Mouse (Mus musculus) lung, postnatal 0 days (tissue): ENCODE data around the gene Vsig10l. TPM values are rescaled to one million over a fixed set of nuclear protein-coding genes. Genes with fewer than 3 reads are reported as not detected.

Experiments
- ATAC-seq: fragments of 200-750 bp; cut with Nextera tagmentation; 2 replicates; pipeline ENCODE4 v1.8.0; 2017; ENCODE audit warnings: moderate library complexity
- DNase-seq: peaks from one replicate; pipeline ENCODE4 v3.0.0-alpha.2; 2016; ENCODE audit warnings: low spot score
- H3K27ac ChIP-seq: fragments of 300-500 bp; sonication (generic); 2 replicates; pipeline ENCODE4 v1.5.1; 2014; ENCODE audit warnings: antibody characterized with exemption, mild to moderate bottlenecking, low read length, mixed read lengths
- H3K27me3 ChIP-seq: fragments of 300-500 bp; sonication (generic); replicated peaks from 2 replicates; pipeline ENCODE4 v1.6.1; 2014; ENCODE audit warnings: low read length, mixed read lengths; ENCODE audit not compliant: insufficient read depth
- H3K36me3 ChIP-seq: fragments of 300-500 bp; sonication (generic); 2 replicates; pipeline ENCODE4 v1.6.1; 2014; ENCODE audit warnings: low read length, mixed read lengths; ENCODE audit not compliant: insufficient read depth
- H3K4me1 ChIP-seq: fragments of 300-500 bp; sonication (generic); 2 replicates; pipeline ENCODE4 v1.6.1; 2014; ENCODE audit warnings: antibody characterized with exemption, low read depth, low read length, mixed read lengths; ENCODE audit not compliant: insufficient read depth
- H3K4me2 ChIP-seq: fragments of 300-500 bp; sonication (generic); replicated peaks from 2 replicates; pipeline ENCODE4 v1.6.1; 2014; ENCODE audit warnings: low read depth, mild to moderate bottlenecking, low read length, moderate library complexity, mixed read lengths
- H3K4me3 ChIP-seq: fragments of 300-500 bp; sonication (generic); 2 replicates; pipeline ENCODE4 v1.5.1; 2014; ENCODE audit warnings: low read depth, low read length
- H3K9ac ChIP-seq: fragments of 300-500 bp; sonication (generic); replicated peaks from 2 replicates; pipeline ENCODE4 v1.6.1; 2014; ENCODE audit warnings: low read depth, mild to moderate bottlenecking
- H3K9me3 ChIP-seq: fragments of 300-500 bp; sonication (generic); 2 replicates; pipeline ENCODE4 v1.6.1; 2016; ENCODE audit warnings: low read length, mixed read lengths
- CTCF ChIP-seq: IDR thresholded peaks from 2 replicates; pipeline ENCODE4 v1.5.1; 2016; ENCODE audit warnings: antibody characterized with exemption, mild to moderate bottlenecking
- EP300 ChIP-seq: IDR thresholded peaks from 2 replicates; pipeline ENCODE4 v1.6.1; 2016; ENCODE audit warnings: antibody characterized with exemption, mild to moderate bottlenecking, control low read depth
- WGBS: fragments of 180-500 bp; shearing (Covaris S2); extraction: QIAGEN DNeasy Blood & Tissue Kit; methylation state at CpG from one replicate; pipeline ENCODE4 v1.1.7; 2014; 5-methylcytosine and 5-hydroxymethylcytosine counted together
- polyA plus RNA-seq: library from polyadenylated mRNA; unstranded; fragments of >200 nt; fragmentation: Nextera tagmentation; extraction: Ambion mirVana; gene quantifications from 2 replicates; pipeline ENCODE4 v1.2.1, GENCODE M21; 2015

Vsig10l gene
- polyA plus RNA-seq, 1 experiment from 2014 or later: 5.0 TPM

- TF ChIP-seq CTCF (peak; percentile 7; the same call in 1 of the 2 replicates), EP300 (no peak)
- H3K4me1 ChIP-seq: no peaks in the 10 kb centered on the region
- H3K4me2 ChIP-seq: no peak overlapping the region
- WGBS: 86% methylated on average over 11 of the region's 11 CpGs
- H3K36me3 ChIP-seq: no peaks in the 10 kb centered on the region
- no peak for DNase-seq
- no peak overlapping the region for H3K4me3 ChIP-seq
- H3K27me3 ChIP-seq: no peaks in the 10 kb centered on the region
- no peak overlapping the region for H3K27ac ChIP-seq
- no peak for ATAC-seq
- H3K9me3 ChIP-seq: no peaks in the 10 kb centered on the region
- no peak overlapping the region for H3K9ac ChIP-seq
Measured at GRCm38 (mm10) chr7:43451726-43452125, 11.2 kb upstream of the Vsig10l start.

- peak; percentile 52 for TF ChIP-seq CTCF
- TF ChIP-seq EP300: no peak
- H3K27me3 ChIP-seq: no peaks in the 10 kb centered on the region
- no peak overlapping the region for H3K9ac ChIP-seq
Measured at GRCm38 (mm10) chr7:43452609-43453008, 10.3 kb upstream of the Vsig10l start.

GRCm38 (mm10) chr7:43453599-43454355, 9.2 kb upstream of the Vsig10l start:
- Histone ChIP-seq H3K4me2 (no peak overlapping the region), H3K36me3 (no peaks in the 10 kb centered on the region), H3K4me3 (no peak overlapping the region), H3K27ac (no peak overlapping the region; the same call in 1 of the 2 replicates), H3K9ac (no peak overlapping the region), H3K4me1 (no peaks in the 10 kb centered on the region), H3K9me3 (no peaks in the 10 kb centered on the region), H3K27me3 (no peaks in the 10 kb centered on the region)
- DNase-seq (no peak), ATAC-seq (0 out of 2 replicates have a peak, but pooled peaks have one; percentile 15)
- WGBS: 73% methylated on average over 14 of the region's 14 CpGs
- TF ChIP-seq CTCF: no peak
- TF ChIP-seq EP300: no peak

More at GRCm38 (mm10) chr7:43452609-43453008, 10.3 kb upstream of the Vsig10l start:
- no peak for DNase-seq
- Histone ChIP-seq H3K4me3 (no peak overlapping the region), H3K4me2 (no peak overlapping the region), H3K4me1 (no peaks in the 10 kb centered on the region), H3K36me3 (no peaks in the 10 kb centered on the region), H3K9me3 (no peaks in the 10 kb centered on the region), H3K27ac (no peak overlapping the region)
- ATAC-seq: no peak
- 52% methylated on average over 4 of the region's 4 CpGs for WGBS

GRCm38 (mm10) chr7:43454371-43454770, 8.6 kb upstream of the Vsig10l start:
- no peaks in the 10 kb centered on the region for H3K9me3 ChIP-seq
- H3K36me3 ChIP-seq: no peaks in the 10 kb centered on the region
- no peaks in the 10 kb centered on the region for H3K27me3 ChIP-seq
- peak; percentile 26 for DNase-seq
- 73% methylated on average over 6 of the region's 6 CpGs for WGBS
- no peak overlapping the region for H3K4me2 ChIP-seq
- H3K4me1 ChIP-seq: no peaks in the 10 kb centered on the region
- TF ChIP-seq CTCF (no peak), EP300 (no peak)
- H3K27ac ChIP-seq: no peak overlapping the region
- ATAC-seq: no peak
- no peak overlapping the region for H3K4me3 ChIP-seq
- no peak overlapping the region for H3K9ac ChIP-seq

GRCm38 (mm10) chr7:43463976-43464375, 1.0 kb downstream of the Vsig10l start:
- Histone ChIP-seq H3K27me3 (0 out of 2 replicates have a peak, but pooled peaks cover 4% of the 10 kb centered on the region), H3K36me3 (no peaks in the 10 kb centered on the region), H3K4me2 (no peak overlapping the region), H3K4me3 (no peak overlapping the region), H3K27ac (no peak overlapping the region), H3K9me3 (no peaks in the 10 kb centered on the region), H3K9ac (no peak overlapping the region), H3K4me1 (peaks cover 7% of the 10 kb centered on the region; the same call in 1 of the 2 replicates)
- DNase-seq (no peak), ATAC-seq (no peak)
- TF ChIP-seq EP300: no peak
- TF ChIP-seq CTCF: no peak
- 73% methylated on average over 7 of the region's 7 CpGs for WGBS

GRCm38 (mm10) chr7:43464864-43465343, 2.0 kb downstream of the Vsig10l start:
- H3K9me3 ChIP-seq: no peaks in the 10 kb centered on the region
- no peaks in the 10 kb centered on the region for H3K36me3 ChIP-seq
- TF ChIP-seq EP300: no peak
- TF ChIP-seq CTCF: peak; percentile 64
- peak overlapping the region; percentile 89 for H3K4me2 ChIP-seq
- H3K27me3 ChIP-seq: 0 out of 2 replicates have a peak, but pooled peaks cover 4% of the 10 kb centered on the region
- peaks cover 7% of the 10 kb centered on the region; the same call in 1 of the 2 replicates for H3K4me1 ChIP-seq
- WGBS: 6% methylated on average over 35 of the region's 35 CpGs
- ATAC-seq (no peak), DNase-seq (peak; percentile 22)
- H3K4me3 ChIP-seq: peak overlapping the region; percentile 57
- 0 out of 2 replicates have a peak overlapping the region, but pooled peaks have one; percentile 23 for H3K9ac ChIP-seq
- no peak overlapping the region for H3K27ac ChIP-seq
